ENCODE assay signal across 8 mouse cellular contexts in the genomic region with DNA sequence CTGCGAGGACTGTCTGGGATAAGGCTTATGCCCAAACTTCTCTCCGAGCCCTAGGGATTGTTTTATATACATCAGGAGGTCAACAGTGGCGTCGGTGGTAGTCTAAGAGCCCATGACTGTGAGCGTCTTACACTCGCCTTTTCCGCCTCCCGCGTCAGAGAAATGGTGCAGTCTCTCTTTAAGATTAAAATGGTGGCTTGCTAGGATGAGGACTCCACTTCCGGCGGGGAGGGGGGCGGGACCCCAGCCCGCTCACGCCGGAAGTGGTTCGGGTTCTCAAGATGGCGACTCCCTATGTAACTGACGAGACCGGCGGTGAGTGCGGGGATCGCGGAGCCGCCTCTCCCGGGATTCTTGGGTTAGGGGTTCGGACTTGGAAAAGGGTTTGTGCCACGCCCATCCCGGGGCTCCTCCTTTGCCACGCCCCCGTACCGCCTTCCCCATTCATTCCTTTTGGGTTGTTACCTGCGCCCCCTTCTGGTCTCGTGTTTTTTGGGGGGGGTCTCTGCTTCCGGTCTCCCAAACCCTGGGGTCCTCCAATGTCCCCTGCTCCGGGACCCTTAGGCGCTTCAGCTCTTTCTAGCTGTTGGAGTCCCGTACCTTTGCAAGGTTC. TPM values are rescaled to one million over a fixed set of nuclear protein-coding genes. Genes with fewer than 3 reads are reported as not detected.
DNase-seq lines count a peak whose midpoint lies in the region; ATAC-seq and TF ChIP-seq lines count a peak whose summit lies in the region.

No protein-coding gene starts in this region.

- peak overlapping the region; percentile 97 for H3K27ac ChIP-seq in ES-Bruce4 (ENCODE audit: insufficient read depth, low read length)
- peak overlapping the region; percentile 97 for H3K27ac ChIP-seq in forebrain, embryonic 10.5 days
- H3K27ac ChIP-seq in heart, embryonic 15.5 days: peak overlapping the region; percentile 93
- peak overlapping the region; percentile 86 for H3K27ac ChIP-seq in liver, embryonic 15.5 days (replicated peaks)
- peak overlapping the region; percentile 90 for H3K27ac ChIP-seq in neural tube, embryonic 12.5 days
- peak overlapping the region; percentile 94 for H3K27ac ChIP-seq in testis, adult 2 months (ENCODE audit: control insufficient read depth, insufficient read depth, low read depth, low read length)

- DNase-seq in c-Kit-positive CD71-negative TER-119-negative erythroid progenitor cells, embryonic 14.5 days (ENCODE audit: low read depth): peak; percentile 84
- peak; percentile 93 for DNase-seq in forebrain, embryonic 10.5 days (ENCODE audit: extremely low spot score, low spot score)
- DNase-seq in kidney, postnatal 36 days: peak; percentile 77 to 85

- peak overlapping the region; percentile 91 for H3K4me2 ChIP-seq in heart, embryonic 15.5 days
- peak overlapping the region; percentile 89 for H3K4me2 ChIP-seq in liver, embryonic 15.5 days
- H3K4me2 ChIP-seq in neural tube, embryonic 12.5 days (replicated peaks): peak overlapping the region; percentile 89

- WGBS in forebrain, embryonic 10.5 days: under 1% methylated on average over 37 of the region's 37 CpGs
- WGBS in heart, embryonic 15.5 days: under 1% methylated on average over 37 of the region's 37 CpGs
- WGBS in liver, embryonic 15.5 days (ENCODE audit: insufficient replicate concordance): under 1% methylated on average over 37 of the region's 37 CpGs
- WGBS in neural tube, embryonic 12.5 days: 0% methylated on average over 37 of the region's 37 CpGs

- peaks cover 1% of the 10 kb centered on the region for H3K4me1 ChIP-seq in ES-Bruce4 (ENCODE audit: control insufficient read depth, insufficient read depth, low read length)
- peaks cover 45% of the 10 kb centered on the region for H3K4me1 ChIP-seq in forebrain, embryonic 10.5 days
- H3K4me1 ChIP-seq in heart, embryonic 15.5 days (replicated peaks): peaks cover 28% of the 10 kb centered on the region
- peaks cover 51% of the 10 kb centered on the region for H3K4me1 ChIP-seq in liver, embryonic 15.5 days (replicated peaks)
- H3K4me1 ChIP-seq in neural tube, embryonic 12.5 days: peaks cover 23% of the 10 kb centered on the region
- peaks cover 13% of the 10 kb centered on the region for H3K4me1 ChIP-seq in testis, adult 2 months (ENCODE audit: control insufficient read depth, insufficient read depth, low read length)

- H3K9me3 ChIP-seq in ES-Bruce4 (replicated peaks; ENCODE audit: control insufficient read depth, insufficient read depth, low read length, poor library complexity, severe bottlenecking): no peaks in the 10 kb centered on the region
- no peaks in the 10 kb centered on the region for H3K9me3 ChIP-seq in forebrain, embryonic 10.5 days
- no peaks in the 10 kb centered on the region for H3K9me3 ChIP-seq in heart, embryonic 15.5 days (replicated peaks)
- H3K9me3 ChIP-seq in liver, embryonic 15.5 days (replicated peaks): no peaks in the 10 kb centered on the region
- no peaks in the 10 kb centered on the region for H3K9me3 ChIP-seq in neural tube, embryonic 12.5 days

- TF ChIP-seq EP300 in ES-Bruce4 (IDR thresholded peaks at IDR 0.05; ENCODE audit: insufficient read depth, low read depth, low read length): no peak

- peak overlapping the region; percentile 97 for H3K9ac ChIP-seq in ES-Bruce4 (ENCODE audit: low read depth, poor library complexity, severe bottlenecking)
- H3K9ac ChIP-seq in heart, embryonic 15.5 days: peak overlapping the region; percentile 86
- peak overlapping the region; percentile 73 for H3K9ac ChIP-seq in liver, embryonic 15.5 days
- H3K9ac ChIP-seq in neural tube, embryonic 12.5 days: peak overlapping the region; percentile 77

- TF ChIP-seq POLR2A in ES-Bruce4 (IDR thresholded peaks at IDR 0.05; ENCODE audit: insufficient read depth, low read length): no peak
- peak; percentile 59 for TF ChIP-seq POLR2A in testis, adult 2 months (IDR thresholded peaks at IDR 0.05; ENCODE audit: control insufficient read depth, low read depth, low read length)

- peak; percentile 76 for ATAC-seq in heart, embryonic 15.5 days (replicated peaks; ENCODE audit: insufficient number of reproducible peaks, insufficient read depth, low FRiP score, low read depth)
- ATAC-seq in liver, embryonic 15.5 days (ENCODE audit: insufficient read depth): peak; percentile 76
- ATAC-seq in neural tube, embryonic 12.5 days (ENCODE audit: low FRiP score, low read depth): peak; percentile 90

- peaks cover 4% of the 10 kb centered on the region for H3K36me3 ChIP-seq in ES-Bruce4 (ENCODE audit: control insufficient read depth, insufficient read depth, low read length, poor library complexity, severe bottlenecking)
- H3K36me3 ChIP-seq in forebrain, embryonic 10.5 days (replicated peaks): peaks cover 15% of the 10 kb centered on the region
- H3K36me3 ChIP-seq in heart, embryonic 15.5 days: no peaks in the 10 kb centered on the region; the same call in 1 of the 2 replicates
- H3K36me3 ChIP-seq in liver, embryonic 15.5 days (replicated peaks): peaks cover 10% of the 10 kb centered on the region
- peaks cover 2% of the 10 kb centered on the region; the same call in 1 of the 2 replicates for H3K36me3 ChIP-seq in neural tube, embryonic 12.5 days
- H3K36me3 ChIP-seq in testis, adult 2 months (ENCODE audit: control insufficient read depth, insufficient read depth, low read length): no peaks in the 10 kb centered on the region

- H3K4me3 ChIP-seq in ES-Bruce4 (ENCODE audit: low read depth, low read length): peak overlapping the region; percentile 98
- H3K4me3 ChIP-seq in forebrain, embryonic 10.5 days: peak overlapping the region; percentile 85
- peak overlapping the region; percentile 70 for H3K4me3 ChIP-seq in heart, embryonic 15.5 days
- peak overlapping the region; percentile 91 for H3K4me3 ChIP-seq in liver, embryonic 15.5 days (replicated peaks)
- peak overlapping the region; percentile 55 for H3K4me3 ChIP-seq in neural tube, embryonic 12.5 days
- peak overlapping the region; percentile 95 for H3K4me3 ChIP-seq in testis, adult 2 months (ENCODE audit: control insufficient read depth, low read depth, low read length)

- no peaks in the 10 kb centered on the region for H3K27me3 ChIP-seq in ES-Bruce4 (ENCODE audit: control insufficient read depth, insufficient read depth, low read length, poor library complexity, severe bottlenecking)
- peaks cover 34% of the 10 kb centered on the region for H3K27me3 ChIP-seq in forebrain, embryonic 10.5 days (ENCODE audit: poor library complexity, severe bottlenecking)
- H3K27me3 ChIP-seq in heart, embryonic 15.5 days: no peaks in the 10 kb centered on the region
- H3K27me3 ChIP-seq in liver, embryonic 15.5 days: peaks cover 33% of the 10 kb centered on the region
- H3K27me3 ChIP-seq in neural tube, embryonic 12.5 days (replicated peaks): peaks cover 19% of the 10 kb centered on the region
- H3K27me3 ChIP-seq in testis, adult 2 months (ENCODE audit: control insufficient read depth, insufficient read depth, low read length): no peaks in the 10 kb centered on the region

- TF ChIP-seq CTCF in ES-Bruce4 (IDR thresholded peaks at IDR 0.05; ENCODE audit: low read depth, low read length): peak; percentile 9
- TF ChIP-seq CTCF in testis, adult 2 months (IDR thresholded peaks at IDR 0.05; ENCODE audit: control insufficient read depth, insufficient read depth, insufficient replicate concordance, low read depth, low read length): no peak

RNA-seq across cellular contexts. Expression of gene Pym1, which starts 0.7 kb away (rescaled TPM):
- 53.8 and 56.0 TPM in 2 replicates for polyA plus RNA-seq in ES-Bruce4 (2011; ENCODE audit: insufficient read depth, insufficient read length, low read depth, missing spikeins)
- polyA plus RNA-seq in forebrain, embryonic 10.5 days (2016; fragmentation: Nextera tagmentation; extraction: Ambion mirVana): 57.1 and 63.8 TPM in 2 replicates
- 15.4 and 23.2 TPM in 2 replicates for polyA plus RNA-seq in heart, embryonic 15.5 days (2015; fragmentation: Nextera tagmentation; extraction: Ambion mirVana)
- 13.3 and 14.8 TPM in 2 replicates for polyA plus RNA-seq in liver, embryonic 15.5 days (2015; fragmentation: Nextera tagmentation; extraction: Ambion mirVana)
- polyA plus RNA-seq in neural tube, embryonic 12.5 days (2016; fragmentation: Nextera tagmentation; extraction: Ambion mirVana): 49.1 and 50.5 TPM in 2 replicates
- polyA plus RNA-seq in testis, adult 2 months (2012; rRNA removed): 19.5 TPM in 2 replicates

RNA-seq across cellular contexts. Expression of gene Dgka, which starts 3.7 kb away (rescaled TPM):
- 44.7 and 46.7 TPM in 2 replicates for polyA plus RNA-seq in ES-Bruce4 (2011; ENCODE audit: insufficient read depth, insufficient read length, low read depth, missing spikeins)
- polyA plus RNA-seq in forebrain, embryonic 10.5 days (2016; fragmentation: Nextera tagmentation; extraction: Ambion mirVana): 3.5 and 3.6 TPM in 2 replicates
- polyA plus RNA-seq in heart, embryonic 15.5 days (2015; fragmentation: Nextera tagmentation; extraction: Ambion mirVana): 5.4 and 10.1 TPM in 2 replicates
- polyA plus RNA-seq in liver, embryonic 15.5 days (2015; fragmentation: Nextera tagmentation; extraction: Ambion mirVana): 2.4 and 3.0 TPM in 2 replicates
- polyA plus RNA-seq in neural tube, embryonic 12.5 days (2016; fragmentation: Nextera tagmentation; extraction: Ambion mirVana): 5.5 and 6.8 TPM in 2 replicates
- polyA plus RNA-seq in testis, adult 2 months (2012; rRNA removed): 124 TPM in 2 replicates

RNA-seq across cellular contexts. Expression of gene Mmp19, which starts 42.4 kb away (rescaled TPM):
- polyA plus RNA-seq in ES-Bruce4 (2011; ENCODE audit: insufficient read depth, insufficient read length, low read depth, missing spikeins): 0.46 and 1.5 TPM in 2 replicates
- 0.24 and 0.44 TPM in 2 replicates for polyA plus RNA-seq in forebrain, embryonic 10.5 days (2016; fragmentation: Nextera tagmentation; extraction: Ambion mirVana)
- 1.6 and 2.5 TPM in 2 replicates for polyA plus RNA-seq in heart, embryonic 15.5 days (2015; fragmentation: Nextera tagmentation; extraction: Ambion mirVana)
- polyA plus RNA-seq in liver, embryonic 15.5 days (2015; fragmentation: Nextera tagmentation; extraction: Ambion mirVana): 10.5 and 11.3 TPM in 2 replicates
- polyA plus RNA-seq in neural tube, embryonic 12.5 days (2016; fragmentation: Nextera tagmentation; extraction: Ambion mirVana): 0.28 and 0.54 TPM in 2 replicates
- 1.3 and 1.6 TPM in 2 replicates for polyA plus RNA-seq in testis, adult 2 months (2012; rRNA removed)

RNA-seq across cellular contexts. Expression of gene Cdk2, which starts 43.5 kb away (rescaled TPM):
- polyA plus RNA-seq in ES-Bruce4 (2011; ENCODE audit: insufficient read depth, insufficient read length, low read depth, missing spikeins): 81.4 and 82.7 TPM in 2 replicates
- polyA plus RNA-seq in forebrain, embryonic 10.5 days (2016; fragmentation: Nextera tagmentation; extraction: Ambion mirVana): 119 and 120 TPM in 2 replicates
- polyA plus RNA-seq in heart, embryonic 15.5 days (2015; fragmentation: Nextera tagmentation; extraction: Ambion mirVana): 85.9 and 90.4 TPM in 2 replicates
- 53.7 and 56.6 TPM in 2 replicates for polyA plus RNA-seq in liver, embryonic 15.5 days (2015; fragmentation: Nextera tagmentation; extraction: Ambion mirVana)
- 64.0 and 65.8 TPM in 2 replicates for polyA plus RNA-seq in neural tube, embryonic 12.5 days (2016; fragmentation: Nextera tagmentation; extraction: Ambion mirVana)
- 53.1 and 61.0 TPM in 2 replicates for polyA plus RNA-seq in testis, adult 2 months (2012; rRNA removed)

RNA-seq across cellular contexts. Expression of gene Pmel, which starts 44.4 kb away (rescaled TPM):
- polyA plus RNA-seq in ES-Bruce4 (2011; ENCODE audit: insufficient read depth, insufficient read length, low read depth, missing spikeins): 3.0 TPM in 2 replicates
- 7.2 and 24.4 TPM in 2 replicates for polyA plus RNA-seq in forebrain, embryonic 10.5 days (2016; fragmentation: Nextera tagmentation; extraction: Ambion mirVana)
- polyA plus RNA-seq in heart, embryonic 15.5 days (2015; fragmentation: Nextera tagmentation; extraction: Ambion mirVana): 2.5 and 2.7 TPM in 2 replicates
- 0.60 and 0.68 TPM in 2 replicates for polyA plus RNA-seq in liver, embryonic 15.5 days (2015; fragmentation: Nextera tagmentation; extraction: Ambion mirVana)
- polyA plus RNA-seq in neural tube, embryonic 12.5 days (2016; fragmentation: Nextera tagmentation; extraction: Ambion mirVana): 2.4 and 3.7 TPM in 2 replicates
- 24.6 and 27.7 TPM in 2 replicates for polyA plus RNA-seq in testis, adult 2 months (2012; rRNA removed)

Comparison
In these comparisons a context has a peak if more than half of its experiments do, and no peak if none do; other contexts are left out.
1. Peak in every context shown above with its lines: DNase-seq, ATAC-seq, H3K4me3 ChIP-seq and H3K27ac ChIP-seq.